Mouse (Mus musculus) thymus, postnatal 10 days (tissue): ENCODE results near the gene Dynll1.

Experiments used
- DNase-seq, 2 experiments: peaks; one replicate each; pipeline ENCODE4 v3.0.0; 2021; ENCODE audit warnings: low spot score in 2 of 2

The Dynll1 gene

GRCm38 (mm10) chr5:115300792-115301614 is at the start of gene Dynll1:
Dynll1 (minus strand) TSS chr5:115300999.
- peak; percentile 98 to 99 for DNase-seq

GRCm38 (mm10) chr5:115349225-115349555 is 48.4 kb upstream of the Dynll1 start:
- DNase-seq: no peak

- DNase-seq: peak; percentile 97 to 99
Measured at GRCm38 (mm10) chr5:115348546-115349224, 47.9 kb upstream of the Dynll1 start, which contains the start of gene Cox6a1. Cox6a1 (minus strand) TSS chr5:115348981.

GRCm38 (mm10) chr5:115347564-115347963 is 46.8 kb upstream of the Dynll1 start:
- peak; percentile 67 to 87 for DNase-seq

GRCm38 (mm10) chr5:115341314-115342165 is 40.7 kb upstream of the Dynll1 start:
- DNase-seq: no peak

- peak; percentile 73 to 87 for DNase-seq
Measured at GRCm38 (mm10) chr5:115340577-115341313, 39.9 kb upstream of the Dynll1 start, which contains the start of the genes Gatc and Triap1. Gatc (minus strand) TSS chr5:115341178. Triap1 (plus strand) TSS chr5:115341225.

- DNase-seq: no peak
Measured at GRCm38 (mm10) chr5:115340007-115340406, 39.2 kb upstream of the Dynll1 start.

- DNase-seq: no peak
Measured at GRCm38 (mm10) chr5:115333626-115334025, 32.8 kb upstream of the Dynll1 start.

- no peak for DNase-seq
Measured at GRCm38 (mm10) chr5:115330955-115331354, 30.2 kb upstream of the Dynll1 start.

GRCm38 (mm10) chr5:115327610-115328548 is 27.1 kb upstream of the Dynll1 start:
- peak; percentile 48 to 55 for DNase-seq

- peak; percentile 94 to 98 for DNase-seq
Measured at GRCm38 (mm10) chr5:115326875-115327609, 26.2 kb upstream of the Dynll1 start, which contains the start of gene Srsf9. Srsf9 (plus strand) TSS chr5:115327177.

- DNase-seq: no peak
Measured at GRCm38 (mm10) chr5:115326256-115326831, 25.5 kb upstream of the Dynll1 start.

GRCm38 (mm10) chr5:115319004-115319940 is 18.5 kb upstream of the Dynll1 start:
- DNase-seq: peak; percentile 39 to 48

- peak; percentile 56 for DNase-seq
Measured at GRCm38 (mm10) chr5:115317645-115318328, 17.0 kb upstream of the Dynll1 start.

- DNase-seq: no peak
Measured at GRCm38 (mm10) chr5:115316968-115317644, 16.3 kb upstream of the Dynll1 start.

- no peak for DNase-seq
Measured at GRCm38 (mm10) chr5:115313668-115313943, 12.8 kb upstream of the Dynll1 start.
